Mouse (Mus musculus): ENCODE measurements at regions not wholly inside any gene's neighbourhood (a gene's known extent, or its start where the extent isn't known, plus 50 kb on each side); places are given as distances from the start of the nearest gene placed in this dataset.

GRCm38 (mm10) chr6:94772868-94773603, 73.1 kb upstream of the Lrig1 start:
- TF ChIP-seq POLR2A (IDR thresholded peaks at IDR 0.05; ENCODE audit: borderline replicate concordance, insufficient read depth, low read length), result no peak
- TF ChIP-seq CTCF (IDR thresholded peaks at IDR 0.05; ENCODE audit: borderline replicate concordance, insufficient read depth, low read depth, low read length), result no peak

Measured in cerebellum, adult 2 months (tissue).